Mouse (Mus musculus): ENCODE data around the gene Tshz2. TPM values are rescaled to one million over a fixed set of nuclear protein-coding genes. Genes with fewer than 3 reads are reported as not detected.

Tshz2 gene
- polyA plus RNA-seq, 1 experiment, result 21.5 TPM

DNA sequence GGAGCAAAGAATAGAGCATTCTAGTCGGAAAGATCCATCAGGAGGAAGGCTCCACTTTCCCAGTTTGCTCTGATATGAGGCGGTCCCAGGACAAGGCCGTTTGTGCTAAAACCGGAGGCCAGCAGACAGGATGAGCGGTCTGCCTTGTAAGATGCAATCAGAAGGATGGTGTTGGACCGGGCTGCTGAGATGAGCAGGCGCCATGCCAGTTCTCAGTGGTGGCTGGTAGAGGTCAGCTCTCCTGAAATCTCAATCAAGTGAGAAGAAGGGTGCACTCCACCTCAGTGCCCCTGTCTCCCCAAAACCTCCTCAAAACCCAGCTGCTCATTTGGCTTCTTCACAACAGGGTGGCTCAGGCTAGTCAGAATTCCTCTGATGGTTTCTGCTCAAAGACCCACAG lies 358.2 kb downstream of the Tshz2 start:
- no peak for DNase-seq (ENCODE audit: extremely low spot score in 1 of 2, low spot score in 1 of 2)

DNA sequence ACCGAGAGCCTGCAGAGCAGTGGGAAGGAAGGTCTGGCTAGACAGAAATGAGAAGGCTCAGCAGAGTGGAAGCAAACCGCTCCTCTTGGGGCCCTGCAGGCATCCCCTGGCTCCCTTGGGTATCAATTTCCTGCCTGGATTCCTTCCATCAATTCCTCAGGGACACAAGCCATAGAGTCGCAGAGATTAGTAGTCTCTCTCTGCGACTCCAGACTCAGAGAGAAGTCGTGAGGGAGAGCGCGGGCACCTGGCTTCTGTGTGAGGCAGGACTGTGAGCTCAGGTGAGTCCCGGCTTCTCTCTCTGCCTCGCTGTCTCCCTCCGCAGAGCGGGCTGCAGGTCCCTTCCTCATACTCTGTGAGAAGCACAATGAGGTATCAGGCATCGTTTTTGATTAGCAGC lies 363.2 kb downstream of the Tshz2 start:
- DNase-seq (ENCODE audit: extremely low spot score in 1 of 2, low spot score in 1 of 2), result no peak

DNA sequence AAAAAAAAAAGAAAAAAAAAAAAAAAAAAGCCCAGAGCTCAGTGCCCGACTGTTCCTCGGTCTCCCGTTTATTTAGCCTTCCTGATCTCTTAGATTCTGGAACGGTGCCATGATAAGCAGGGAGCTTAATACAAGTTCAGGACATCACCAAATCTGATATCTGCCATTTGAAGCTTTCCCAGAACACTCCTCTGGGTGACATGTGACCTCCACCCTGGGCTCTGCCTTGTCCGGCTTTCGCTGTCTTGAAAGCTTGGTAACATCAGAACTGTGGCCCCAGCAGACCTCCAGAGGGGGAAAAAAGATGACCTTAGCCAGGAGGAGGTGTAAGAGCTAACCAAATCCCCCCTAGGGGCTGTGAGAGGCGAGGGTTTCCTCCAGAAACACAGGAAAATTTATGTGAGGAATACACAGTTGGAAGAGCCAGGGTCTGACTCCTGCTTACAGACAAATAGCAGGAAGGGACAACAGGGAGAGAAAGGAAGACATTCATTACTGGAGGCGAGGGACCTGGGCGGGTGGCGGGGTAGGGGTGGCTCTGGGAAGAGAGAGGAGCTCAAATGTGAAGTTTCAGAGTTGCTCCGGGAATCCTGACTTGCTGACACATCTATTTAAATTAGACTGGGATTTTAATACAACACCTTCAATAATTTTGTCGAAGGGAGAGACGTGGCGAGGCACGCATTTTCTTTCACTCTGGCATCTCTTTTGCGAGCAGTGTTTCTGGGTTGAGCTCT lies 363.9 kb downstream of the Tshz2 start:
- no peak for DNase-seq (ENCODE audit: extremely low spot score in 1 of 2, low spot score in 1 of 2)

DNA sequence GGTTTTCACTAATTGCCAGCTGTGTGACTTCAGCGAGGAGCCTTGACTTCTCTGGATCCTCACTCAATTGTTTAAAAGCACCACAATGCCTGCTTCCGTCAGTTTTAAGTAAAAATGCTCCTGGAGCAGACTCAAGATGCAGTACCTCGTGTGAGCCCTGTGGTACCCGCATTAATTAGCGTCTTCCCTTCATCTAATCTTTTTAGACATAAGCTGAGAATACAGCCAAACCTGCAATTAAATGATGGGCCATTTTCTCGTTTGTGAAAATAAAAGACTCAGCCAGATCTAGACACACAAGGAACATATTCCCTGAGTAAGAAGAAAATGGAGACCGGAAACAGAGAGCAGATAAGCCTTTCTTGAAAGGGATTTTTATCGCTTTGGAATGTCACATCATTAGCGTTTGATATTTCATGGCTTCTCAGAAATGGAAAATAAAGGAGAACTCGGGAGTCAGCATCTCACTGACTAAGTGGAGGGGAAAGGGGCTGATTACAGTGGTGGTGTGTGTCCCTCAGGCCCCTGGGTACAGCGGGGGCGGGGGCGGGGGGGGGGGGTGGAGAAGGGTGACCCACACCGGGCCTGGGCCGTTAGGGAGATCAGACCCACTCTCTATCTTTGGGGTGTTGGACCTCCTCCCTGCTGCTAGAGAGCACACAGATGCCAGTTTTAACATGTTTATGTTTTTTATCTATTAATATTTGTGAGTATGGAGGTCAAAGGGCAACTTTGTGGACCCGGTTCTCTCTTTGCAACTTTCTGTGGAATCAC lies 364.6 kb downstream of the Tshz2 start:
- DNase-seq (ENCODE audit: extremely low spot score in 1 of 2, low spot score in 1 of 2), result no peak

DNA sequence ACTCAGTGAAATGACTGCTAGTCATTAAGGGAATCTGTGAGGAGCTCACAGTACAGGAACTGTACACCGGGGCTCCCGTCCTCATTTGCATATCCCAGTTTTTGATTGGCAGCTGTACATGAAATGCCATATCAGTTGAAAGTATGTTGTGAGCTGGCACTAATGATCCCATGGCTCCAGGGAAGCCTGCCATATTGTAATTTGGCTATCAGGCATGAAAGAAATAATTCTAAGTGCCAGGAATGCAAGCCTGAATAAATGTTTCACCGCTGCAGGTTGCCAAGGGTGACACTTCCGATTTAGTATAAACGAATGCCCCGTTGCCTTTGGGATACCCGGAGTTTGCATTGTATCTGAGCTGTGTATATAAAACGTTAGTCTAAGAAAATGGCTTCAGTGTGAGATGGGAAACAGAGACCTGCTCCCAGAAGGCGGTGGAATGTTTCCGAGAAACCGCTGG lies 366.1 kb downstream of the Tshz2 start:
- no peak for DNase-seq (ENCODE audit: extremely low spot score in 1 of 2, low spot score in 1 of 2)

DNA sequence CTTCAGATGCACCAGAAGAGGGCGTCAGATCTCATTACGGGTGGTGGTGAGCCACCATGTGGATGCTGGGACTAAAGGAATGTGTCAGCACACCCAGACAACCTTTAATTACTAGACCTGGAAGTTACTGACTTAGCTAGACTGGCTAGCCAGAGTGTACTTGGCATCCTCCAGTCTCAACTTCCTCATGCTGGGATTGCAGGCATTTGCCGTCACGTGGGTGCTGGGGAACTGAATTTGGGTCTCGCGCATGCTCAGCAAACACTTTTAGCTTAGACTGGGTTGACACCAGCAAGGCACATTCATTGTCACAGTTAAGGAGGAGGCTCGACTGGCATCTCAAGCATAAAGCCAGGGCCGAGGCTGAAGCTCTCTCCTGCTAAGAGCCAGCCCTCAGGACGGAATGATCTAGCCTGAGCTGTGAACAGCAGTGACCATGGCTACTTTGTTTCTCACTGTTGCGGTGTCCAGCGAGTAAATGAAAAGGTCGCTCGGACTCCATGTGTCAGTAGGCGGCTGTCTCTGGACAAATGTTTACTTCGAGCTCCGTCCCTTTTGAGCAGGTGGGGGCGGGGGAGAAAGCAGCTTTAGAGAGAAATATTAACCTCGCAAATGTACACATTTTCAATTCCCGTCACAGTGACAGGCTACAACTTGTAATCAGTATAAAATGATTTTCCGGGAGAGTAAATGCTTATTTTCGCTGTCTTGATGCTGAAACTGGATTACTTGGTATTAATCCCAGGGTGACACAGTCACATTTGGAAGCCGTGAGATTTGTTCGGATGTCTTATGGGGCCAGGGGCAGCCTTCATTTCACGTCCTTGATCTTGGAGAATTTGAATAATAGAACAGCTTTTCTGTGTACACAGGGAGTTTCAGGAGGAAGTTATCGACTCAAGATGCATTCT lies 370.0 kb downstream of the Tshz2 start:
- DNase-seq (ENCODE audit: extremely low spot score in 1 of 2, low spot score in 1 of 2), result peak; percentile 10 to 47

DNA sequence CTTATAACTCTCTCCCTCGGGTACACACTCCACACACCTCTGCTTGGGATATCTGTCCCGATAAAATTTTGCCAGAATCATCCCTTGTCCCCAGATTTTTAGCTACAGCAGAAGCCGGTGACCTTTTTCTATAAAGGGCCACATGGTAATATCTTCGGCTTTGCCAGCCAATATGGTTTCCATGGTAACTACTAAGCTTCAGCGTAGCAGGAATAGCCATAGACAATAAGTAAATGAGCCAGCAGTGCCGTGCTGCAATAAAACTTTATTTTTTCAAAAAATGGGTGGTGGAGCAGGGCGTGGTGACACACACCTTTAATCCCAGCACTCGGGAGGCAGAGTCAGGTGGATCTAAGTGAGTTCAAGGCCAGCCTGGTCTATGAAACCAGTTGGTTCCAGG lies 370.9 kb downstream of the Tshz2 start:
- no peak for DNase-seq (ENCODE audit: extremely low spot score in 1 of 2, low spot score in 1 of 2)

DNA sequence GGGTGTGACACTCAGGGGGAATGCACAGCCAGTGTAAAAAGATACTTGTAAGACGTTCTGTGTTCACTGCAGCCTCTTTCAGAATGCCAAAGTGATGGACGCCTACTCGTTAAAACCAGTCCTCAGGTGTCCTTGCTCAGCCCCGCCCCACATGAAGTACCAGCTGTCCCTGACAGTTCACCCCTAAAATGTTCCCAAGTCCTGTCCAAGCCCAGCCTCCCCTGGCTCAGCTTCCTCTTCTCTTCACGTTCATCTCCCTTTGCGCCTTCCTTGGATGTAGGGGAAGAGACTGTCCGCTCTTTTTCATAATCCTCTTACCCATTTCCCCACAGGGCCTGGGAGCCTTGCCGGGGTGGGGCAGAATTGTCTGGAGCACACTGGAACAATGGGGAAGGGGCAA lies 374.0 kb downstream of the Tshz2 start:
- no peak for DNase-seq (ENCODE audit: extremely low spot score in 1 of 2, low spot score in 1 of 2)

DNA sequence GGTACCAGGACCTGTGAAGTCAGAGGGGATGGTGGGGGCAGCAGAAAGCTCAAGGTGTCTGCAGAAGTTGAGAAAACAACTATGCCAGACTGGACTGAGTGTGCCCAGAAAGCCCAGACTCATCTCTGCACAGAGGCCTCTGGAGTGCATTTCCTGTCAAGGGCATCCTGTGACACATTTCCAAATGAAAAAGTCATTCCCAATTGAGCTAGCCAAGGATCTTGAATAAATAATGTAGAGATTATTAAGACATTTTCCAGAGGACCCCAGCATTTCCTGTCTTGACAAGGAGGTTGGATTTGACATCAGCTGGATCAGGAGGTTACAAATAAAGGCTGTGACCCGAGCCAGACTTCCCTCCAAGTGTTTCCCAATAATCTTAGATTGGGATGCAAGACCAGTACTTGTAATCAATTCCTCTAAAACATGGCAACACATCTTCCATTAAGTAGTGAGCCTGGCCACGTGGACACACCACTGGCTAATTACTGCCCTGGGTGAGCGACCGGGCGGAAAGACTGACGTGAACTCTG lies 374.7 kb downstream of the Tshz2 start:
- DNase-seq (ENCODE audit: extremely low spot score in 1 of 2, low spot score in 1 of 2), result no peak

DNA sequence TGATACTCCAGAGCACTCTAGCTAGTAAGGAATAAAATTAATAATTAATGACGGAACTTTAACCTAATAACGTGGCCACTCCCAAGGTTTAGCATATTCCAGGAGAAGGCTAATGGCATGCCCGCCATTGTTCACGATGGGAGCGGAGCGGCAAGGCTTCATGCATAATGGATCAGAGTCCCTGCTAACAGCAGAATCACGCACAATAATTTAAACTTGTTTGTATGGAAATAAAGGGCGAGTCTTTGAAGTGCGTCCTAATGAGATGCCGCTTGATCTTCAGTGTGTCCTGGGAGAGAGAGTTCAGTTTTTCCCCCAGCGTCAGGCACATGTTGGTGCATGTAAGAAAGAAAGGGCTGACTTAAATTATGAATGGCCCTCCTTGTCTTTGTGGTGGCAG lies 376.9 kb downstream of the Tshz2 start:
- no peak for DNase-seq (ENCODE audit: extremely low spot score in 1 of 2, low spot score in 1 of 2)

DNA sequence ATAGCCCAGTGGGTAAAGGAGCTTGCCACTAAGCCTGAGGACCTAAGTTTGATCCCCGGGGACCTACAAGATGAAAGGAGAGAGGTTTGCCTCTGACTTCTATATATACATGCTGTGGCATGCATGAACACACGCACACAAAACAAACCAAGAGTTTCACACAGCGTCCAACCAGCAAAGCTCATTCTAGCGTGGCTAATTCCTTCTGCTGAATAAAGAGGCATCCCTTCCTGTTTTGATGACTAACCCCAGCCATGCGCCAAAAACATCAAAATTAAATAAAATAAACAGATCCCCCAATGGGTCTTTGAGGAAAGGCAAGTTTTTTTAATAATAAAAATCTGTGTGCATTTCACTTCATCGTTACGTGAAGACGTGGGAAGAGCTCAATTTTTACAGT lies 379.0 kb downstream of the Tshz2 start:
- DNase-seq (ENCODE audit: extremely low spot score in 1 of 2, low spot score in 1 of 2), result no peak

DNA sequence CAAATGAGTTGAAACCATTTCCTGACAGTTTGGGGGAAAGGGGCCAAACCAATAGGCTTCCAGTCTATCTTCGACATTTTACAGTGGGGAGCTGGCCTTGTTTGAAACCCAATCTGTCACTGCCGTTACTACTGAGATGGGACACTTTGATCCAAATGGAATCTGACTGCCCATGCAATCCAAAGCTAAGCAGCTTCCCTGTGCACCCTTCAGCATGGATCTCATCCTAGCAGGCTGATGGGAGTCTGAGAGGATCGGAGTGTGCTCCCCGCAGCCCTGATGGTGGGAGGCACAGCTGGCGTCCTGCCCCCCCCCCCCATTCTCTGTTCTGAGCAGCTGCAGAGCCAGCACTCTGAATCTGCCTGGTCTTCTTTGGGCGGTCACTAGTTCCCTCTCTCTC lies 384.5 kb downstream of the Tshz2 start:
- no peak for DNase-seq (ENCODE audit: extremely low spot score in 1 of 2, low spot score in 1 of 2)

DNA sequence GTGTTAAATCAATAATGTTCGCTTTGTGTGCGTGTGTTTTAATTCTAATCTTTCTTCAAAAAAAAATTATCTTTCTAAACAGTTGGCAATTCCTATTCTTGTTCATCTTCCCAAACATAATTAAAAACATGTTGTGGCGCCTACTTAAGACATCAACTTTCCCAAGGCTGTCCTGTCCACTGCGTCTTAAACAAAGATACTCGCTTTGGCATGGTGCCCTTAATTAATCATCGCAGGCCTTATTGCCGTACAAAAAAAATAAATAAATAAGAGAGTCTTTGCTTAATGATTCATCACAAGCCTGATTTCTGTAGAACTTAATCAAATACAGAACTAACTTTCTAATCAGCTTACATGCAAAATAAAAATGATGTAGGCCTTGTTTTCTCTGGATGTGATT lies 385.1 kb downstream of the Tshz2 start:
- DNase-seq (ENCODE audit: extremely low spot score in 1 of 2, low spot score in 1 of 2), result no peak

DNA sequence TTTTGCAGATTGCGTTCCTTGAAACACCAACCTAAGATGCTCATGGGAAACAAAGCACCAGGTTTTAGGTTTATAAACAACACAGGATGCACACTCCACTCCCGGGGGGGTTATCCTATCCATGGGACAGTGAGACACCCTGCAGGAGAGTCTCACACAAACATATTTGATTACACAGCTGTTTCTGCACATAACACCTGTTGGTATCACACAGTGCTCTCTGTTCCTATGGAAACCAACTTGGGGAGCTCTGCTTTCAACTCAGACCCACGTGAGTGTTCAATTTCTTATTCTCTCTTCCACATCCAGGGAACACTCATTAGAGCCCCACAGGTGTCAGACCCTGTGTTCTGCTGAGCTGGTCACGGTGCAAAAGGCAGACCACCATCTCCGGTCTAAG lies 390.1 kb downstream of the Tshz2 start:
- DNase-seq (ENCODE audit: extremely low spot score in 1 of 2, low spot score in 1 of 2), result no peak

DNA sequence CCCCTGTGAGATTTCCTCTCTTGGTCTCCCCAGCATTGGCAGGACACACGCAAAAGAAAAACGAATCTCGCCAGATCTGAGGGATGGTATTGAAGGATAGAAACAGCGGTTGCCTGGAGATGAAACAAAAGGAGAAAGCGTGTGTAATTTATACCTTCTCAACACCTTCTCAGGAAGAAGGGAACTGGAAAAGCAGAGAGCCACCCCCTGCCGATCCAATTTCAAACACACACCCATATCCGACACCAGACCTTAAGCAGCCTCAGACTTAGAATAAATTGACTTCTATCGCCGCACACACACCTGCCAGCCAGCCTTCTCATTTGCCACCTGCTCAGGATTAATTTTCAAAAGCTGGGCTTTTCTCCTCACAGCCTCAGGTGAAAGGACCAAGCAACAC lies 390.9 kb downstream of the Tshz2 start:
- DNase-seq (ENCODE audit: extremely low spot score in 1 of 2, low spot score in 1 of 2), result no peak

DNA sequence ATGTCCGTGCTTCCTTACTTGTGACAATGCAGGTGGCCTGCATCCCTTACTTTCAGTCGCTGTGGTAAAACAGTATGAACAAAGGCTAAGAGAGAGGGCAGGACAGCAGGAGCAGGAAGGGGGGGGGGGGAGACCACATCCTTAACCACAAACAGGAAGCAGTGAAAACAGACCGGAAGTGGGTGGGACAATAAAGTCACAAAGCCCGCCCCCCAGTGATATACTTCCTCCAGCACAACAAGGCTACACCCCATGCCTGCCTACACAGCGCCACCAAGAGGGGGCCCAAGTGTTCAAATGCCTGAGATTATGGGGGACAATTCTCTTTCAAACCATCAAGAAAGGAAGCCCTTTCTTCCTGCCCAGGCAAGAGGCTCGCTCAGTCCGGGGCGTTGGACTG lies 392.1 kb downstream of the Tshz2 start:
- DNase-seq (ENCODE audit: extremely low spot score in 1 of 2, low spot score in 1 of 2), result no peak

DNA sequence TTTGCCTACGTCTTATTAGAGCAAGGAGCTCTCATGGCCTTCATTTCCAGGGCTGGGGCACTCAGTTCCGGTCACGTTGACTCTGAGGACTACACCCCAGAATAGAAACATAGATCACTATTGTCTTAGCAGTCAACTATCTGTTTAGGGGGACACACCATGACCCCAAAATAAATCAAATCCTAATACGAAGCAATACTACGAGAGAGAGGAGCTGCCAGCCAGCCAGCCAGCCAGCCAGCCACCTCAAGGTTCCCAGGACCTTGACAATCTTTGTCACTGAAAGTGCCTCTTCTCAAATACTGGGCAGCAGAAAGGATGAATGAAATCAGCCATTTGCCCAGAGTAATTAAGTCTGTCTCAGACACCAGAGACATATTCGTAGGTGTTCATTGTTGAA lies 393.1 kb downstream of the Tshz2 start:
- no peak for DNase-seq (ENCODE audit: extremely low spot score in 1 of 2, low spot score in 1 of 2)

DNA sequence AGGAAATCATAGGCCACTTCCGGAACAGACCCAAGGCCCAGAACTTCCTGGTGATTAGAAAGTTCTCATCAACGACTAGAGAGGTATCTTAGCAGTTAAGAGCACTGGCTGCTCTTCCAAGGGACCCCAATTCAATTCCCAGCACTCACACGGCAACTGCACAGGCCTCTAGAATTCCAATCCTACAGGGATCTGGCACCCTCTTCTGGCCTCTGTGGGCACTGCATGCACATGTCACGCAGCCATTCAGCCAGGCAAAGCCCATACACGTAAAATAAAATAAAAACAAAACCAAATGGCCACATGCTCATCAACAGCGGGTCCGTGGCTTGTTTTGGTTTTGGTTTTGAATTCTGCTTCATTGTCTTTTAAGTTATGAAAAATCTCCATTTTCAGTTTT lies 395.0 kb downstream of the Tshz2 start:
- DNase-seq (ENCODE audit: extremely low spot score in 1 of 2, low spot score in 1 of 2), result no peak

DNA sequence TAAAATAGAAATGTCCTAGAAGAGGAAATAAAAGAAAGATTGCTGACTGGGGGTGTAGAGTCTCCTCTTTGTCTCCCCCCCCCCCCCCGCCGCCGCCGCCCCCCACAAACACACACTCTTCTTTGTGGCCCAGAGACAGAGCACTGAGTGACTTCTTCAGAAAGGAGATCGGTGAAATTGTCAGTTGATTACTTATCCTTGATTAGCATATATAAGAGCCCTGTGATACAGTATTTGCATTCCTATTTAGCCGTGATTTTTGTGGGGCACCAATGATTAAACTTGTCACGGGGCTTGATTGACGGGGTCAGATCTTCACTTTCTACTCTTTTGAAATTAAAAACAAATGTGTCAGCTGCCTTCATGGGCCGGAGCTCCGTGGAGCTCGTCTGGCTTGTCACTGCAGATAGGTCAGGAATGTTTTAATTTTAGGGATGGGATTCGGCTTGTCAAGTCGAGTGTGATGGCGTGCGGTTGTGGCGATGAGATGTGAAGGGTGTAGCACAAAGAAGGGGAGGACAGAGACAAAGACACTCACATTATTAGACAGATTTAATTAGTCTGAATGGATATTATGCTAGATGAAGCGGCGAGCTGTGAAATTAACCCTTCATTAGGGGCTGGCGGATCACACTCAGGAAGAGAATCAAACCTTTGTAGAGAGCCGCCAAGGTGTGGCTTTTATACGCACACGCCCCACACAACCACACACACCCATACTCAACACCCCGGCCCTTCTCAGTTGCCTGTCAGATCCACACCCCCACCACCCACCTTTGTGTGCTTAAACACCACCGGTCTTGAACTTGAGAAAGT lies 395.9 kb downstream of the Tshz2 start:
- DNase-seq (ENCODE audit: extremely low spot score in 1 of 2, low spot score in 1 of 2), result no peak

DNA sequence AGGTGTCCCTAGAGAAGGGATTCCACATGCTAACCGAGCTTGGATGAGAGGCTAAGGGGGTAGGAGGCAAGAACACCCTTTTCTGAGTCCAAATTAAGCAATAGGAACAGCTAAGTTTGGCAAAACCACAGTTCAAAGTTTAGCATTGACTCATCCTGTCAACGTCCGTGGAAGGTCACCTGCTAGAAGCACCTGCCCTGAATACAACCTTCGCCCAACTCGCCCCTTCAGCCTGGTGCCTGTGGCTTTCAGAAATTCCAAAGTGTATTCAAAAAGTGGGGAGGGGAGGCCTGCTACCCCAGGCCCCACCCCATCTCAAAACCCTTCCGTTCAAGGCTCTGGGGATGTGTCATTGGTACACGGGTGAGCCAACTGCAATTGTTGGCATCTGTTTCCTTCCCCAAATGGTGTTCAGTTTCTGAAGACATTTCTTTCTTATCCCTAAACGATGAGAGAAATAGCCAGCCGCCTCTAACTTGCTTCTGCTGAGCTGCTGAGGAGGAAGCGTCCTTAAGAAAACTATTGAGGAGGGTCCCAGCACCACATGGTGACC lies 396.6 kb downstream of the Tshz2 start:
- DNase-seq (ENCODE audit: extremely low spot score in 1 of 2, low spot score in 1 of 2), result no peak
